ENCODE assay signal across 18 mouse cellular contexts in genomic region chr4:70804925-70805342, GRCm38 (mm10).
DNase-seq lines count a peak whose midpoint lies in the region; ATAC-seq and TF ChIP-seq lines count a peak whose summit lies in the region.
"Had no signal": no experiment of that assay in that cellular context is flagged by ENCODE, and none has a peak within 500 bp of the region (broad histone marks: within the 10 kb centered on the region; RNA-seq: fewer than 3 reads in every experiment).

No protein-coding gene starts in this region.

- DNase-seq in cerebellum, postnatal 25 days: peak; percentile 12 to 30
- no peak for DNase-seq in cerebellum, postnatal 4 days (ENCODE audit: low spot score in 2 of 2)
- DNase-seq in left cerebral cortex, adult 11 months (ENCODE audit: low spot score): peak; percentile 4
- DNase-seq in left cerebral cortex, adult 8-10 months (ENCODE audit: low spot score in 2 of 2): no peak
- peak; percentile 71 for DNase-seq in brain, adult 2 months (ENCODE audit: low read depth, low spot score)
- DNase-seq in forebrain, postnatal 0 days: peak; percentile 82
- no peak for DNase-seq in urinary bladder, adult 2 months (ENCODE audit: low spot score)
- DNase-seq: B cell, adult 2 months; heart, postnatal 36 days; kidney, adult 11 months; kidney, postnatal 25 days; liver, embryonic 13.5 days; lung, postnatal 36 days; thymus, postnatal 4 days had no signal

- H3K4me3 ChIP-seq in forebrain, postnatal 0 days (ENCODE audit: low read depth, low read length): no peak overlapping the region
- no peak overlapping the region for H3K4me3 ChIP-seq in kidney, embryonic 15.5 days (replicated peaks)
- H3K4me3 ChIP-seq: heart, embryonic 12.5 days; liver, embryonic 13.5 days; midbrain, embryonic 12.5 days had no signal

- H3K4me1 ChIP-seq in forebrain, postnatal 0 days (ENCODE audit: insufficient read depth): no peaks in the 10 kb centered on the region
- H3K4me1 ChIP-seq in kidney, embryonic 15.5 days: no peaks in the 10 kb centered on the region
- H3K4me1 ChIP-seq: heart, embryonic 12.5 days; liver, embryonic 13.5 days; midbrain, embryonic 12.5 days had no signal

- TF ChIP-seq CTCF in forebrain, postnatal 0 days (IDR thresholded peaks at IDR 0.05; ENCODE audit: low read depth): no peak

- H3K27me3 ChIP-seq in forebrain, postnatal 0 days (ENCODE audit: insufficient read depth, low read length): no peaks in the 10 kb centered on the region
- no peaks in the 10 kb centered on the region for H3K27me3 ChIP-seq in kidney, embryonic 15.5 days
- H3K27me3 ChIP-seq: heart, embryonic 12.5 days; liver, embryonic 13.5 days; midbrain, embryonic 12.5 days had no signal

- WGBS in forebrain, postnatal 0 days: 44% methylated on average over 3 of the region's 3 CpGs
- 77% methylated on average over 3 of the region's 3 CpGs for WGBS in kidney, embryonic 15.5 days

- no peaks in the 10 kb centered on the region for H3K36me3 ChIP-seq in forebrain, postnatal 0 days (ENCODE audit: insufficient read depth)
- no peaks in the 10 kb centered on the region for H3K36me3 ChIP-seq in kidney, embryonic 15.5 days
- H3K36me3 ChIP-seq: heart, embryonic 12.5 days; liver, embryonic 13.5 days; midbrain, embryonic 12.5 days had no signal

- no peak overlapping the region for H3K9ac ChIP-seq in forebrain, postnatal 0 days
- no peak overlapping the region for H3K9ac ChIP-seq in kidney, embryonic 15.5 days
- H3K9ac ChIP-seq: heart, embryonic 12.5 days; liver, embryonic 13.5 days; midbrain, embryonic 12.5 days had no signal

- H3K27ac ChIP-seq in forebrain, postnatal 0 days (ENCODE audit: low read depth, low read length): no peak overlapping the region
- H3K27ac ChIP-seq in kidney, embryonic 15.5 days: no peak overlapping the region
- H3K27ac ChIP-seq: liver, embryonic 13.5 days; midbrain, embryonic 12.5 days had no signal

- no peak overlapping the region for H3K4me2 ChIP-seq in forebrain, postnatal 0 days (ENCODE audit: low read depth)
- H3K4me2 ChIP-seq in kidney, embryonic 15.5 days: no peak overlapping the region
- H3K4me2 ChIP-seq: heart, embryonic 12.5 days; liver, embryonic 13.5 days; midbrain, embryonic 12.5 days had no signal

- no peaks in the 10 kb centered on the region for H3K9me3 ChIP-seq in forebrain, postnatal 0 days (ENCODE audit: low read length)
- no peaks in the 10 kb centered on the region for H3K9me3 ChIP-seq in kidney, embryonic 15.5 days (replicated peaks)
- H3K9me3 ChIP-seq: heart, embryonic 12.5 days; liver, embryonic 13.5 days; midbrain, embryonic 12.5 days had no signal

- peak; percentile 93 for ATAC-seq in forebrain, postnatal 0 days
- ATAC-seq in kidney, embryonic 15.5 days (replicated peaks; ENCODE audit: low FRiP score): no peak
- ATAC-seq: hindbrain, embryonic 16.5 days had no signal

Comparison
In these comparisons a context has a peak if more than half of its experiments do, and no peak if none do; other contexts are left out.
1. DNase-seq: peak in cerebellum, postnatal 25 days (2 of 2), left cerebral cortex, adult 11 months (single experiment), brain, adult 2 months (single experiment) and forebrain, postnatal 0 days (single experiment); none in cerebellum, postnatal 4 days (0 of 2), left cerebral cortex, adult 8-10 months (0 of 2) and urinary bladder, adult 2 months (single experiment).